Mouse (Mus musculus): ENCODE data around the gene Ltb4r1.

Gene Ltb4r1

DNA sequence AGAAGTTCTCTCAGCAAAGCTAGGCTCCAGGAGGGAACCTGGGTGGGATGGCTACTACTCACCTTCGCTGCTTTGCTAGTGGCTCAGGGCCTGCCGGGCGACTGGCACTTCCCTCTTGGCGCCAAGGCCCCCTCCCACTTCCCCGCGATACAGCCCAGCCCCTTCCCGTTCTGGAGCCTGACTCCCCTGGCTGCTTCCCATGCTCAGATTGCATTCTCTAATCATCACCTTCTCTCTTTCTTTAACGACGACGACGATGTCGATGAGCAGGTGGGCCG lies 18.1 kb downstream of the Ltb4r1 start, which contains the start of gene Adcy4:
TSS of gene Adcy4 (minus strand) at position 138 of the 278 bp plus-strand sequence.
- peak; percentile 16 to 59 for DNase-seq (ENCODE audit: low spot score in 2 of 2)

DNA sequence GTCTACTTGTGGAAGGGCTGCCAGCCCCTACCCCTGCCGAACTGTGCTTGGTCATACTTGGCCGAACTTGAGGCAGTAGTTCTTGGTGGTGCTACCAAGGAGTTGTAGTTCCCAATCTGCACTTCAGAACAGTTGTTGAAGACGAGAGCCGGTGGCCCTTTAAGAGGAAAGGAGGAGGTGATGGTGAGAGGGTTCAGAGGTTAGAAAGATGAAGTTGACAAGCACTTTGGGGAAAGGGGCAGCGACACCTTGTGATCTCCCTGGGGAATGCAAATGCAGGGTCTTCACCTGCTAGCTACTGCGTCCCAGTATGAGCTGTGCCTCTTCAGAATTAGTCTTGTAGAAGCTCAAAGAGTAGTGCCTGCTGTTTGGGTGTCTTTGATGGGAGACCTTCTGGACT lies 19.4 kb downstream of the Ltb4r1 start:
- DNase-seq (ENCODE audit: low spot score in 2 of 2) = peak; percentile 16 to 55

DNA sequence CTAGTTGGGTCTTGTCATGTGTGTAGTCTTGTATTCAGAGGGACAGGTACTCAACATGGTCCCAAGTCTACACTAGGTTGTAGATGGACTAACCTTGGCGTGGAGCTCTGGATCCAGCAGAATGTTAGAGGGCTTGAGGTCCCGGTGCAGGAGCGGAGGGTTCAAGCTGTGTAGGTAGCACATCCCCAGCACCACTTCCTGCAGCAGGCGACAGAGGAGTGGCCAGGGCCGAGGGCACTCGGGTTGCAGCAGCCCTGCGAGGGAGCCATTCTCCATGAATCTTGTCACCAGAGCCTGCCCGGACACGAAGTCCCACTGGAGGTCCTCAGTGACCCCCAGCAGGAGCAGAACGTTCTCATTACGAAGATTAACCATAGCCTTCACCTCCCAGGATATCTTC lies 22.0 kb downstream of the Ltb4r1 start:
- peak in 1 of 2 experiments; percentile 47 for DNase-seq (ENCODE audit: low spot score in 2 of 2)

DNA sequence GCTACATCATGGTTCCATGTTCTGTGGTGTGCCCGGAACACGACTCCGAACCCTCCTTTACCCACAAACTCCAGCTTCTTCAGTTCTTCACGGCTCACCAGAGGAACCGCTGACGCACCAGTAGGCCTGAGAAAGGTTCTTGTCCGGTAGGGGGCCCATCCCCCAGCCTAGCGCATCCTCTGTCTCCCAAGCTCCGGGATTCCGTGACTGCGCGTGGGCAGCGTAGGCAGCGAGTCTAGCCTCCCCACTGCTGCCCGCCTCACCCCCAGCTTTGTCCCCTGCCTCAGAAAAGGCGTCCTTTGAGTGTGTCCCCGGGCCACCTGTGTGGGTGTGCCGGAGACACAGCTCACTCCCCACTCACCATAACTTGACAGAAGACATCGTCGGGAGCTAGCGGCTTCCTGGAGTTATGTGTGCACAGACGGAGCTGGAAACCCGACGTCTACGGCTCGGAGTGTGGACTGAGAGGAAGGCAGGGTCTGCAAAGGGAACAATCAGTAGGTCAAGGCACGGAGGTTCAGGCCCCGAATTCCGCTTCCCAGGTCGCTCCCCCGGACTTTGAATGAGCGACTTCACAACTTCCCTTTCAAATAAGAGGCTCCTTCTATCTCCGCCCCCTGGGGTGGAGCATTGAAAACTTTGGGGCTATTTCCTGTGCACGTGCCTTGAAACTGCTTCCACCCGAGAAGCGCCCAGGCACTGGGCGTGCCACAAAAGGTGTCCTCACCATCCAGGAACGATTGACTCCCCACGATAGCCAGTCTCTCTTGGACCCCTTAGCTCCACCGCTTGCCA lies 22.7 kb downstream of the Ltb4r1 start, which contains the start of gene Ripk3:
TSS of gene Ripk3 (minus strand) at position 610 of the 795 bp plus-strand sequence.
- DNase-seq (ENCODE audit: low spot score in 2 of 2) = peak in 1 of 2 experiments; percentile 59

DNA sequence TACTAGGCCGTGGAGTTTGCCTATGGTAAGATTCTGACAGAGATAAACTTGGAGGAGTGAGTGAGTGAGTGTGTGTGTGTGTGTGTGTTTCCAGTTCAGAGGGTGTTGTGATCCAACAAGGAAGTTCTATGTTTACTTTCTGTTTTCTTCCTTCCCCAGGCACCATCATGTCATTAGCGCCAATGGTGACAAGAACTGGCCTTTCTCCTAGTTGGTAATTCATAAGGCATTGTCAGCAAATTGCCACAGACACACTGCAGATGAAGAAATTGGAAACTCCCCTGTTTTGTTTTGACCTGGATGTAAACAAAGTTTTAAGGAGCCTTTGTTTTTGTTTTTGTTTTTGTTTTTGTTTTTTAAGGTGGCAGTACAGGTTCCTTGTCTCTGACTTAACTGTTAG lies 27.7 kb downstream of the Ltb4r1 start:
- DNase-seq (ENCODE audit: low spot score in 2 of 2) = no peak

DNA sequence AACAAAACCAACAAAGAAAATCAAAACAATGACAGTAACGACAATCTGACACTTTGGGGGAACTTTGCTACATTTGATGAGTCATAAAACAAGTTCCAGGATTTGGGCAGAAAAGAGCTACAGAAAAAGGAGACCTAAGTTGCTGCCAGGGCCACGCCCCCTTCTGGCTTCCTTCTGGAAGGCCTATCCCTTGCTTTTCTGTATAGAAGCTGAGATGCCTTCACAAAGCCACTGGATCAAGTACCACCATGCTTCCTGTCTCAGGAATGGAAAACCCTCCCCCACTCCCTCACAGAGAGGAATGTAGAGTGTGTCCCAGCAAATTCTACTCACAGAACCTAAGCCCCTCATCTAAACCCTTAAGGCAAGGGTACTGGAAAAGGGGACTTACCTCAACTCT lies 28.2 kb downstream of the Ltb4r1 start:
- peak; percentile 11 to 53 for DNase-seq (ENCODE audit: low spot score in 2 of 2)

DNA sequence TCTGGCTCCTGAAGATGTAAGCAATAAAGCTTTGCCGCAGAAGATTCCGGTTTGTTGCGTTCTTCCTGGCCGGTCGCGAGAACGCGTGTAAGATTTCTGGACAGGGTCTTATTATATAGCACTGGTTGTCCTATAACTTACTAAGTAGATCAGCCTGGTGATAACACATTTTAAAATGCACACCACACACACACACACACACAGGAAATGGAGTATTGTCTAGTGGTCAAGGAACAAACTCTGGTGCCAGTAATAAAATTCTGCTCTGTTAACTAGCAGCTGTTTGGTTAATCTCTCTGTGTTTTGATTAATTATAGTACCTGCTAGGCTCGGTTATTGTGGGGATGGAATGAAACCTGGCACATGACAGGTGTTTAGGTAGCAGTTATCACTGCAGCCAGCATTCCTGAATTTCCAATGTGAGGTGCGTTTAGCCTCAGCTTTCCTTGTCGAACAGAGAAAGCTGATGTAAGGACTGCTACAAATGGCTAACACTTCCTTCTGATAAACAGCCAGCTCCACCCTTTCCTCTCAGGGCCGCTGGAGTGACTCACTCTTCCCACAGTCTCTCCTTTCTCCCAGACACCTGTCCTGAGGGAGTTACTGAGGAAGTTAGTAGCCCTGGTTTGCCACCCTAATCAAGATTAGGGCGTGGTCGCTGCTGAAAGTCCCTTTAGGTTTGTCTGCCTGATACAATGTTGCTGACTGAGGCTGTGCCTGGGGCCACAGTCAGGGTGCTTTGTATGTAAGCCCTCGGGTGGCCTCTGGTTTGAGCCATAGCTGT lies 29.8 kb downstream of the Ltb4r1 start:
- peak; percentile 16 to 43 for DNase-seq (ENCODE audit: low spot score in 2 of 2)

DNA sequence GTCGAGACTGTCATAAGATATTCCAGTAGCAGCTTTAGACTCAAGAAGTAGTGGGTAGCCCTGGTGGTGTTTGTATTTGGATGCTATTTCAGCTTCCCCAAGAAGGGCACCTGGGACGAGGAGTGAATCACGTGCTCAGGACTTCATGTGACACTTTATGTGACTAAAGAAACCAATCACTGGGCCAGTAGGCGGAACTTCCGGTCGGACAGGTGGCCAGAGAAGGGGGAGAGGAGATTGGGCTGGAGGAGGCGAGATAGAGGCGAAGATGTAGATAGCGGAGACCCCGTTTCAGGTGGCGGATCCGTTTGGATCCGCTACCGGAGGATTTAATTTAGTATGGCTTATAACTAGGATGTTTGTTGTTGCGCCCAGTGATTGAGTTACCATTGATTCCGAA lies 49.1 kb downstream of the Ltb4r1 start:
- DNase-seq (ENCODE audit: low spot score in 2 of 2) = peak; percentile 51 to 78

DNA sequence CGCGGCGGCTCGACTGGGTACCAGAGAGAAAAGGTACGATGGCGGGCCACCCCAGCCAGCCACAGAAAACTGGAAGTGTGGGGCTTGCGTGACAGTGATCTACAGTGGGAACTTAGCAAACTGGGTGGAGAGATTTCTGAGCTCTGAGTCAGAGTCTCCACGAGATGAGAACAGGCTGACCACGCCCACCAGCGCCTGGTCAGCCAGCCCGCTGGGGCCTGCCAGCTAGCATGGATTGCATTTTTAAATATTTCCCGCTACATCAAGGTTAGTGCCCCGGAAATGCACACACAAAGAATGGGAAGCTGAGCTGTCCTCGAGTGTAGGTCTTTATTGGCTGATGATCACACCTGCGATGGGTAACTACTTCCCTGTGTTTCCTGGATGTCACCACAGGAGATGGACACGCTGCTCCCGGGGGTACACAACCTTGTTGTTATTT lies 49.6 kb downstream of the Ltb4r1 start:
- peak; percentile 75 to 80 for DNase-seq (ENCODE audit: low spot score in 2 of 2)

Measured in urinary bladder, postnatal 4 days (tissue).